Mouse (Mus musculus) gastrocnemius, postnatal 14 days (tissue): Measurements from ENCODE around the gene Ntf5. TPM values are rescaled to one million over a fixed set of nuclear protein-coding genes. Genes with fewer than 3 reads are reported as not detected.

Experiments used
- DNase-seq: peaks from one replicate; pipeline ENCODE4 v3.0.0; 2021; ENCODE audit warnings: mixed read lengths
- intact Hi-C: fragments of 180-260 bp; cut with DNase I; formaldehyde crosslinking; loops from one replicate; pipeline ENCODE4 v1.15.1; 2025; ENCODE audit warnings: low total_unique reads
- total RNA-seq, 2 experiments: library from RNA; stranded (reverse); gene quantifications; 2 replicates each; pipeline ENCODE4 v1.2.3; 2021

The Ntf5 gene
- total RNA-seq, 2 experiments from 2014 or later, result 2.3 to 2.6 TPM

DNA sequence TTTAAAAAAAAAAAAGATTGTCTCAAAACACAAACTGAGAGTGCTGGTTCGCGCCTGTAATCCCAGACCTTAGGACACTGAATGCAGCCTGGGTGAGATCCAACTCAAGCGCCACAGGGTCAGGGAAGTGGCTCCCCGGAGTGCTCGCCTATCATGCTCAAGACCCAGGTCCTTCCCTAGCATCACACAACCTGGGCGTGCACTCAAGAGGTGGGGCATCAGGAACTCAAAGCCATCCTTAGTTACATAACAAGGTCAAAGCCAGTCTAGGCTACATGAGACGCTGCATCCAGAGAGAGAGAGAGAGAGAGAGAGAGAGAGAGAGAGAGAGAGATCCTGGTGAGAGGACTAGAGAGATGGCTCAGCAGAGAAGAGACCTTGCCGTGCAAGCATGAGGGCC is 13.1 kb downstream of the Ntf5 start:
- DNase-seq, result no peak
- intact Hi-C loops, result no loop called here

DNA sequence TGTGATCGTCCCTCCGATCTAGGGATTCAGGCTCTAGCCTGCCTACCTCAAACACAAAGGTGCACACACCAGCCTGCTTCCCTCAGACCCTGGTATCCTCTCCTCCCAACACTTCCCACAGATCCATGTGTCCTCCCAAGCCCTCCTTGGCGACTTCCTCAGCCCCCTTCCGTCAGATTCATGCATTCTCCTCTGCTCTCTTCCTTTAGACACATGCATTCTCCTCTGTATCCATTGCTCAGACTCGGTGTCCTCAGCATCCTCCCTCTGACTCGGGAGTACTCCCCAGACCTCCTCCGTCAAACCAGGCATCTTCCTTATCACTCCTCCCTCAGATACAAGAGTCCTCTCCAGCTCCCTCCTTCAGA is 20.3 kb downstream of the Ntf5 start:
- intact Hi-C loops, result no loop called here
- no peak for DNase-seq

DNA sequence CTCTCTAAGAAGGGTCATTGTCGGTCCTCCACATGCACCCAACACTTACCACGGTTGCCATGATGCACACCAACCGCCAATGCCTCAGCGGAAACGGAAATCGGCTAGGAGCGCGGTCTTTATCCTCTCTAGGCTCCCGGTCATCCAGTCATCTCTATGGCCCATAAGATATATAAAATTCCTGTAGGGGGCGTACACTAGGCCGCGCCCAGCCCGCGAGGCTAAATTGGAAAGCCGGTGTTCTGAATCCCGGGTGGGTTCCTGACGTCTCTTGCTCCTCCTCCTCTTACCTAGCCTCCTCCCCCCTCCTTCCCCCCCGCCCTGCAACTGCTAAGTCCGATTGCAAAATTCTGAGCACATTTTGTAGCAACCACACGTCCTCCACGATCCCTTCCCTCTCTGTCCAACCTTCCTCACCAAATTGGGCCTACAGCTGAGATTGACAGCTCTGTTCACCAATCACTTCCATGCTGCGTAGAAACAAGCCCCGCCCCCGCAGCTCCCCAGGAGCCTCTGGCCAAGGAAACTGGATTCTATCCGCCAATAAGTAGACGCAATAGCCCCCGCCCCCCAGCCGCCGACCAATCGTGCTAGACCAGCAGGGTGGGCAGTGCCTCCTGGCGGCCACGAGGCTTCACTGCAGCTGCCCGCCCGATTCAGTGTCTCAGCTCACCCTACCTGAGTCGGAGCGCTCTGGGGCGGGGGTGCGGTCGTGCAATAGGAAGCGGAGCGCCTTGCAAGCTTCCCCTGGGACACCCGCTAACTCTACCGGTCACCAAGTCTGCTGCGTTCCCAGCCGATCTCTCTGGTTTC is 20.9 kb downstream of the Ntf5 start, which contains the start of gene Gys1:
Gene Gys1 (plus strand): TSS at position 642 of the 813 bp plus-strand sequence.
- intact Hi-C loops, result no loop called here
- peak; percentile 100 for DNase-seq

DNA sequence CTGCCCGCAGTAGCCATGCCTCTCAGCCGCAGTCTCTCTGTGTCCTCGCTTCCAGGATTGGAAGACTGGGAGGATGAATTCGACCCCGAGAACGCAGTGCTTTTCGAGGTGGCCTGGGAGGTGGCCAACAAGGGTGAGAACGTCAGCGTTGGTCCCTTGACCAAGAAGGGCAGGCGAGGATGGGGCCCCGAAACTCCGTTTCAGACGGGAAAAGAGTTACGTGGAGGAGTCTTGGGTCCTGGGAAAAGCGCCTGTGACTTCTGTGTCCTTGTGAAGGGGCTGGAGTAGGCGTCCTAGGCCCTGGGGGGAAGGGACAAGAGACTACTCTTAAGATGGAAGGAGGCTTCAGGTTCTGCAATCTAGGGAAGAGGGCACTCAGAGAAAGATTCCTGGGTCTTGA is 21.5 kb downstream of the Ntf5 start:
- peak; percentile 47 for DNase-seq
- intact Hi-C loops, result no loop called here

DNA sequence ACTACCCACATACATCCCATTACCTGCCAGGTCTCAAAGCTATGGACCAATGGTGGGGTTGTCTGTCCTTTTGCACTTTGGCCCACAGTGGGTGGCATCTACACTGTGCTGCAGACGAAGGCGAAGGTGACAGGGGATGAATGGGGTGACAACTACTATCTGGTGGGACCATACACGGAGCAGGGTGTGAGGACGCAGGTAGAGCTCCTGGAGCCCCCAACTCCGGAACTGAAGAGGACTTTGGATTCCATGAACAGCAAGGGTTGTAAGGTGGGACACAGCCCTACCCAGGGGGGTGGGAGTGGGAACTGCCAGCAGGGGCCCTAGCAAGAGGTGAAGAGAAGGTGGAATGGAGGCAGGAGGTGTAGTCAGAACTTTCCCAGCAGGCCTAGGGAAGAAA is 22.9 kb downstream of the Ntf5 start:
- intact Hi-C loops, result no loop called here
- DNase-seq, result no peak

DNA sequence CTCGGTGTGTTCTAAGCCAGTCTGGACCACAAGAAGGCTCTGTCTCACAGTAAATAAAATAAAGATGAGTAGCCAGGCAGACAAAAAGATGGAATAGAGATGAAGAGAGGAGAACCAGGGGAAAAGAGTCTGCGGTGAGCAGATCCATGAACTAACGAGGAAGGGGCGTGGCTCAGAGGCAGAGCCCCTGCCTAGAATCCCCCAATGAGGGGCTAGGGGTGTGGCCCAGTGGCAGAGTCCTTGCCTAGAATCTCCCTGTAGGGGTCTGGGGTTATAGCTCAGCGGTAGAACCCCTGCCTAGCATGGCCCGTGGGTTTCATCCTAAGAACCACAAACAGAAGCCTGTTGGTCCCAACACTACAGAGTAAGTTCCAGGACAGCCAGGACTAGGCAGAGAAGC is 23.6 kb downstream of the Ntf5 start:
- no peak for DNase-seq
- intact Hi-C loops, result no loop called here

DNA sequence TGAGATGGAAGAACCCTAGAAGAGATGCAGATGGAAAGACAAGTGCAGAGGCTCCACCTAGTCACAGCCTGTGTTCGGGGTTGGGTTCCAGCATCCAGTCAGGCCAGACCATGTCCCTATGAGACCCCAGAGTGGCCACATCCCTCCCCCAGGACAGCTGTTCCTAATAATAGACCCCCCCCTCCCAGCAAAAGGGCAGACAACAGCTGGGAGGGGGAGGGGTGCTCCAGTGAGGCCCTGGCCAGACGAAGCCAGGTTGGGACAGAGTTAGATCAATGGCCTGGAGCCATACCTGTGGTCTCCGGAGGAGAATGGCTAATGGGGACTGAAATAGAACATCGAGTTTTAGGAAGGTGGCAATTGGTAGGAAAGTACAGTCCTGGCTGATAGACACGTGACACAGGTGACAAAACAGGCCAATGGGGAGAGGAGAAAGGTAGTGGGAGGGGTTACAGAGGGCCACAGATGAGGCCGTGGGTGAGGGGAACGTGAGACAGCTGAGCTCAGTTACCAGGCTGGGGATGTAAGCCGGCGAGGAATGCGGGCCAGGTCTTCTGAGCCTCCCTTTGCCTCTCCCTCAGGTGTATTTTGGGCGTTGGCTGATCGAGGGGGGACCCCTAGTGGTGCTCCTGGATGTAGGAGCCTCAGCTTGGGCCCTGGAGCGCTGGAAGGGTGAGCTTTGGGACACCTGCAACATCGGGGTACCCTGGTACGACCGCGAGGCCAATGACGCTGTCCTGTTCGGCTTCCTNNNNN is 24.2 kb downstream of the Ntf5 start, which contains the start of gene Ruvbl2:
Gene Ruvbl2 (minus strand): TSS at position 576 of the 756 bp plus-strand sequence.
- peak; percentile 58 for DNase-seq

DNA sequence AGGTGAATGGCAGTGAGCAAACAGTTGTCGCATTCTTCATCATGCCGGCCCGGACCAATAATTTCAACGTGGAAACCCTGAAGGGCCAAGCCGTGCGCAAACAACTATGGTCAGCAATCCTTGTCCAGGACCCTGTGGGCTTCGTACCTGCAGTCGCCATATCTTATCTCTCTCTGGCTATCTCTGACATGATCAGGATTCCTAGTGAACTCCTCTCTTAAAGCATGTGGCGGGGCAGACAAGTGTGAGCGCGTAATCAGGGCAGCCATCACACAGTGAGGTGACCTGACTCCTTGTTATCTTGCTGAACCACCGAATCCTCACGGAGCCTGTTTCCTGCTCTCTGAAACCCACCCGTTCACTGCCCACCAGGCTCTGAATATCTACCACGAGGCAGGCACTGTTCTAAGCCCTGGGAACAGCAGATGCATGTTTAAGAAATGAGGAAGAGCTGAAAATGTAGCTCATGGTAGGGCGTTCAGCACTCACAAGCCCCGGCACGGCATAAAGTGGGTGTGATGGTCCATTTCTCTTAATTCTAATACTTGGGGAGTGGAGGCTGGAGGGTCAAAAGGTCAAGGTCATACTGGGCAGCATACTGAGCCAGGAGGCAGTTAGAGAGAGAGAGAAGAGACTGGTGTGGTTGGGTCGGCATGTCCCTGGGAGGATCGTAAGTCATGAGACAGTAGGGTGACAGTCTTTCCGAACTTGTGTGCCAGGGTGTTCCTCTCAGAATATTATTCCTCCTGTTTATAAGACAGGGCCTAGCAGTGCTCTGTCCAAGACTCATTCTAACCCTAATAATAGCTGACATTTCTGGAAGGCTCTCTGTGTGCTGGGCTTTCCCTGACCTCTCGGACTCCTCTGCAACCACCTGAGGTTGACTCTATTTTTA is 30.3 kb downstream of the Ntf5 start:
- DNase-seq, result no peak
- intact Hi-C loops, result no loop called here

More for the DNA sequence above, 24.2 kb downstream of the Ntf5 start, which contains the start of gene Ruvbl2:
- intact Hi-C loops, result no loop called here

DNA sequence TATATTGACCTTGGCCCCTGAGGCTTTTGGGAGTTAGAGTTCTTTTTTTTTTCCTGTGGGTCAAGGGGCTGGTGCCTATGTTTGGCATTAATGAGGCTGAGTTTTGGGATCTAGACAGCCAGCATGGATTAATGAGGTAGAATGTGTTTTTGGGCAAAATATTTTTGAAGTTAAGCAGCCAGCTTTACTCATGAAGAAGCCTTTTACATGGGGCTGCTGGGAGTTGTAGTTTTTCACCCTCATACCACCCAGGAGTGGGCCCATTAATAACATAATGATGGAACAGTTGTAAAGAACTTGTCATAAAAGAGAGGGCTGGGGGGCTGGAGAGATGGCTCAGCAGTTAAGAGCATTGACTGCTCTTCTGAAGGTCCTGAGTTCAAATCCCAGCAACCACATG is 33.1 kb downstream of the Ntf5 start:
- intact Hi-C loops, result no loop called here
- no peak for DNase-seq

DNA sequence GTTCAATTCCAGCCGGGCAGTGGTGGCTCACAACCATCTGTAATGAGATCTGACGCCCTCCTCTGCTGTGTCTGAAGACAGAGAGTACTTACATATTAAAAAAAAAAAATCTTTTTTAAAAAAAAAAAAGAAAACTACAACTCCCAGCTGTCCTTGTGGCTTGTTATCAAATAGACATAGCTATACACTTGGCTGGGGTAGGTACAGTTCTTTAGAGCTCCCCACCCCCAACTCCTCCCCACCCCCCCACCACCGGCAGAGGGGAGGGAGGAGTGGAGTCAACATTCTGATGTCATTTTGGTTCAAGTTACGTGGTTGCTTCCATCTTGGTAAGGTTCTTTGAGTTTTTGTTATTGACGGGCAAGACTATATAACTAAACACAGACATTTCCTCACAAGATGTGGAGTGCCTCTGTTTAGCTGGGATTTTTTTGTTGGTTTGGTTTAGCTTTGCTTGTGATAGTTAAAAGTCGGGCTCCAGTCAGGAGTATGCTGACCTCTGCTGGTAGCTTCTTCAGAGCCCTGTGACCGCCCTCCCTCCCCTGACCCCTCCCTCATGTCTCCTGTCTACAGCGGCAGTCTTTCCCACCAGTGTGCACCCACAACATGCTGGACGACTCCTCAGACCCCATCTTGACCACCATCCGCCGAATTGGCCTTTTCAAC is 34.0 kb downstream of the Ntf5 start:
- DNase-seq, result no peak
- intact Hi-C loops, result no loop called here

DNA sequence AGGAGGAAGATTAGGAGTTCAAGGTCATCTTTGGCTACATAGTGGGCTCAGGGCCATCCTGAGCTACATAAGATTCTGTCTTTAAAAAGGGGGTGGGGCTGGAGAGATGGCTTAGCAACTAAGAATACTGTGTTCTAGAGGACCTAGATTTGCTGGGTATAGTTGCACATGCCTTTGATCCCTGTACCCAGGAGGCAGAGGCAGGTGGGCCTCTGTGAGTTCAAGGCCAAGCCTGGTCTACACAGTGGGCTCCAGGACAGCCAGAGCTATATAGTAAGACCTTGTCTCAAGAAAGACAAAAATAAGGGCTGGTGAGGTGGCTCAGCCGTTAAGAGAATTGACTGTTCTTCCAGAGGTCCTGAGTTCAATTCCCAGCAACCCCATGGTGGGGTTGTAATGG is 36.5 kb downstream of the Ntf5 start:
- intact Hi-C loops, result no loop called here
- no peak for DNase-seq

DNA sequence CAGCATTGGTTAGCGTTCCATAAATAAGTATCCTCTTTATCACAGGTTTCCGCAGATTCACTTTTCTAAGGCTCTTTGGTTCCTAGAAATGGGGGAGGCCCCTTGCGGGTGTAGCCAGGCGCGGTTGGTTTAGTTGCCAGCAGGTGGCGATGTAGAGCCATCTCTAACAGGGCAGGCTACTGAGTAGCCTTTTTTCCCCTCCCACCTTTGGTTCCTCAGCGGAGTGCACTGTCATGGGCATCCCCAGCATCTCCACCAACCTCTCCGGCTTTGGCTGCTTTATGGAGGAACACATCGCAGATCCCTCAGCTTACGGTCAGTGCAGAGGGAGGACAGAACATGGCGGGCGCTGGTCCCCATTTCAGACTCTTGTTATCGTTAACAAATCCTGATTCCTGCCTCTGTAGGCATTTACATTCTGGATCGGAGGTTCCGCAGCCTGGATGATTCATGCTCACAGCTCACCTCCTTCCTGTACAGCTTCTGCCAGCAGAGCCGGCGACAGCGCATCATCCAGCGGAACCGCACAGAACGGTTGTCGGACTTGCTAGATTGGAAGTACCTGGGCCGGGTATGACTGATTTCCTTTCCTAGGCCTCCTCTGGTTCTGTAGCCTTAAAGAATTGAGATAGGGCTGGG is 38.0 kb downstream of the Ntf5 start:
- intact Hi-C loops, result no loop called here
- DNase-seq, result peak; percentile 82

DNA sequence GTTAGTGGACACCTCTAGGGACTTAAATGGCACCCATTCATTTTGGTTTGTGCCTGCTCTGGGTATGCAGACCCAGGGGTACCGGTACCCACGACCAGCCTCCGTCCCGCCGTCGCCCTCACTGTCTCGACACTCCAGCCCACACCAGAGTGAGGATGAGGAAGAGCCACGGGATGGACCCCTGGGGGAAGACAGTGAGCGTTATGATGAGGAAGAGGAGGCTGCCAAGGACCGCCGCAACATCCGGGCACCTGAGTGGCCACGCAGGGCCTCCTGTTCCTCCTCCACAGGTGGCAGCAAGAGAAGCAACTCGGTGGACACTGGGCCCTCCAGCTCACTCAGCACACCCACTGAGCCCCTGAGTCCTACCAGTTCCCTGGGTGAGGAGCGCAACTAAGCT is 41.5 kb downstream of the Ntf5 start:
- DNase-seq, result no peak
- intact Hi-C loops, result no loop called here

DNA sequence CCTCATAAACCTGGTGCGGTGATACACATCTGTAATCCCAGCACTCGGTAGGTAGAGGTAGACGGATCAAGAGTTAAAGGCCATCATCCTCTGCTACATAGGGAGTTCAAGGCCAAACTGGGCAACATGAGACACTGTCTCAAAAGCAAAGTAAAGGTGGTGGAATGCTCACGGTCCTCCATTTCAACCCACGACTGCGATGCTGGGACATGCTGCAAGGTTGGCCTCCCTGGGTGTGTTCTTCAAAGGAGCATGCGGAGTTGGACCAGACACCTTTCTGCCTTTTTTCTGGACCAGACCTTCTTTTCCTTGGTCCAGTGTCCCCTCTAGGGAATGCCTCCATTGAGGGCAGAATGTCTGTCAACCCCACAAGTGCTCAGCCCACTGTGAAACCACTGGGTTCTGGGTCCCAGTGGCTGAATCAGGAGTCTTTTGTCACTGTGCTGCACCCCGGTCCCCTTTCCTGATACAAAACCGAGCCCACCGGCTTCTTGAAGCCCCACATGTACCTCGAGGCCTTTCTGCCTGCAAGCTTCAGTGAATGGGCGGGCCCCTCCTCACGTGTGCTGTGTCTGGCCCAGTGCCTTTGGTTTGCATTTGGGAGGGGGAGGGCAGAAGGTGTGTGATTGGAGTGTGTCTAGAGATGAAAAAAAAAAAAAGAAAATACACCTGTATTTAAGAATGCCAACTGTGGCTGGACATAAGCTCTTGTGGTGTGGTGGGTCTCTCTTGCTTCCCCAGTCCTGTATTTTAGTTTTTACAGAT is 42.6 kb downstream of the Ntf5 start:
- intact Hi-C loops, result no loop called here
- DNase-seq, result no peak

DNA sequence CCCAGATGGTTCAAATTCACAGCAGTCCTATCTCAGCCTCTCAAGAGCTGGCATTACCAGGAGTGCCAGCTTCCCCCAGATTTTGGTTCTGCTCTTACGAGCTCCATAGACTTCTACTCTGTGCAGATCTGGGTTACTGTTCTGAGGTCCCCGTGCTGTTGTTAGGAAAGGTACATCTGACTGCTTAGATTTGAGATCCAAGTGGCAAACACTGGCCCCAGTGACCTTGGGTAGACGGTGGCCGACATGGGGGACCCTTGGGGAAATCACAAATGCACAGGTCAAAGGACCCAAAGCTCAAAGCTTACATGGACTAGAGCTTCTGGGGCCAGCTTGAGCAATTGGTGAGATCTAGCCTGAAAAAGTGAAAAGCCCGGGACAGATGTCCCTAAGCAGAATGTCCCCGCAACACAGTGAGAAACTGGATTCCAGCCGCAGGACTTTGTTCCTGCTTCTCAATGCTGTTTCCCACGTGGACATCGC is 43.3 kb downstream of the Ntf5 start:
- DNase-seq, result no peak
- intact Hi-C loops, result no loop called here

DNA sequence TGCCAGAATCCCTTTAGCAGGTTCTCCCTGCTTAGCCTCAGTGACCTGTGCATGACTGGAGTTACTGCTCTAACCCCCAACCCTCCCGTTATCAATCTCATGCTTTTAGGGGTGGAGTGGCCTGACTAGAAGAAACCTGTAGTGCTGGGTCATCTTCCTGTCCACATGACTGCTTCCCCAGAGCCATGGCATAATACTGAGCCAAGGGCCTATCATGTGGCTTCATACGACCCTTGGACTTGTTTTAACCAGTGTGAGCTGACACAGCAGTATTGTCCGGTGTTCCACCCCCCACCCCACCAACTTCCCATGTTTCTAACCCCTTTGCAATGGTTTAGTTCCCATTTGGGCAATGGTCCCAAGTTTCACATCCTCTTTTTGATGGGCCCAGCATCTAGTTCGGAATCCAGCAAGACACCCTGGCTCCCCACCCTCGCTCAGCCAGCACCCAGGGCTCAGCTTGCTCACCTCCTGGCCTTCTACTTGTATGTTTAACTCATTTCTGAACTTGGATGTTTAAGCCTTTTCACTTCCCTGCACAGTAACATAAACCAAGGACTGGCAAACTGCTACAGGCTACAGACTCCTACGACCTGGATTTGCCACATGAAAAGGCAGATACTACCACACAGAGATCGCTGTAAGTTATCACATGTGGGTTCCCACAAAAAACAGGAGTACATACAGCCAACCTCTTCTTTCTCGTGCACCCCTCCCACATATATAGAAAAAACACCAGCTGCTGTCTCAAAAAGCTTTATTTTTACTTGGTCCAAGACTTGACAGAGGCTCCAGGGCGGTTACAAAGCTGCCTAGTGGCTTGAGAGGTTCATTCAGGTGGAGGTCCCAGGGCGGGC is 43.9 kb downstream of the Ntf5 start:
- intact Hi-C loops, result no loop called here

More for the DNA sequence above, 43.9 kb downstream of the Ntf5 start:
- DNase-seq, result peak; percentile 24
